Mouse (Mus musculus) hindbrain, embryonic 11.5 days (tissue): Measurements from ENCODE around the gene Cux1. TPM values are rescaled to one million over a fixed set of nuclear protein-coding genes. Genes with fewer than 3 reads are reported as not detected.

ENCODE experiments used
- ATAC-seq: fragments of 200-750 bp; cut with Nextera tagmentation; 2 replicates; pipeline ENCODE4 v1.8.0; 2017; ENCODE audit warnings: mild to moderate bottlenecking, moderate TSS enrichment, moderate library complexity; ENCODE audit not compliant: low FRiP score
- DNase-seq: peaks from one replicate; pipeline ENCODE4 v3.0.0-alpha.2; 2015; ENCODE audit warnings: low spot score
- H3K27ac ChIP-seq: fragments of 300-500 bp; sonication (generic); 2 replicates; pipeline ENCODE4 v1.5.1; 2014; ENCODE audit warnings: mild to moderate bottlenecking, low read depth, low read length
- H3K27me3 ChIP-seq: fragments of 300-500 bp; sonication (generic); 2 replicates; pipeline ENCODE4 v1.6.1; 2014; ENCODE audit warnings: mild to moderate bottlenecking, low read length, moderate library complexity, mixed read lengths; ENCODE audit not compliant: control insufficient read depth, insufficient read depth
- H3K36me3 ChIP-seq: fragments of 300-500 bp; sonication (generic); 2 replicates; pipeline ENCODE4 v1.6.1; 2014; ENCODE audit warnings: mild to moderate bottlenecking, low read length, moderate library complexity, mixed read lengths; ENCODE audit not compliant: control insufficient read depth, insufficient read depth
- H3K4me1 ChIP-seq: fragments of 300-500 bp; sonication (generic); replicated peaks from 2 replicates; pipeline ENCODE4 v1.6.1; 2014; ENCODE audit warnings: low read length, mixed read lengths; ENCODE audit not compliant: control insufficient read depth, insufficient read depth
- H3K4me2 ChIP-seq: fragments of 300-500 bp; sonication (generic); replicated peaks from 2 replicates; pipeline ENCODE4 v1.6.1; 2014; ENCODE audit warnings: mild to moderate bottlenecking, low read depth, low read length
- H3K4me3 ChIP-seq: fragments of 300-500 bp; sonication (generic); 2 replicates; pipeline ENCODE4 v1.5.1; 2014; ENCODE audit warnings: low read depth, low read length
- H3K9ac ChIP-seq: fragments of 300-500 bp; sonication (generic); 2 replicates; pipeline ENCODE4 v1.6.1; 2014; ENCODE audit warnings: low read depth, low read length
- H3K9me3 ChIP-seq: fragments of 300-500 bp; sonication (generic); 2 replicates; pipeline ENCODE4 v1.6.1; 2016; ENCODE audit warnings: low read length; ENCODE audit not compliant: control insufficient read depth
- WGBS: fragments of 180-500 bp; shearing (Covaris S2); extraction: QIAGEN DNeasy Blood & Tissue Kit; methylation state at CpG from one replicate; pipeline ENCODE4 v1.1.7; 2014; 5-methylcytosine and 5-hydroxymethylcytosine counted together
- polyA plus RNA-seq: library from polyadenylated mRNA; unstranded; fragments of >200 nt; fragmentation: Nextera tagmentation; extraction: Ambion mirVana; gene quantifications from 2 replicates; pipeline ENCODE4 v1.2.1, GENCODE M21; 2014

Cux1 gene
- polyA plus RNA-seq, 1 experiment from 2014 or later = 107 TPM

DNA sequence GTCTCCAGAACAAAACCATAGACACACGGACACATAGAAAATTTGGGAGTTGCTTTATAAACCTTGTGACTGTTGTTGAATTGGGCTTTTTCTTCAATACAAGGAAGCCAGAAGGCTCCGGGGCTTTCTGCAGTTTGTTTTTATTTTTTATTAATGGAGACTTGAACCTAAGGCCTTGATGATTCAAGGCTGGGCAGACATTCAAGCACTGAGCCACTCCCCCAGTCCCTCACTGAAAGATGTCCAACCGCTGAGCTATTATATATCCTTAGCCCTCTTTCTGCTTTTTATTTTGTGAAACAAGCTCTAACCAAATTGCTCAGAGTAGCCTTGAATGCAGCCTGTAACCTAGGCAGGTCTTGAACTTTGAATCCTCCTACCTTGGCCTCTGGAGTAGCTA is 195.0 kb downstream of the Cux1 start:
- no peak overlapping the region for H3K9ac ChIP-seq
- no peak for DNase-seq
- H3K27ac ChIP-seq = no peak overlapping the region
- no peaks in the 10 kb centered on the region for H3K4me1 ChIP-seq
- no peaks in the 10 kb centered on the region for H3K27me3 ChIP-seq
- no peak for ATAC-seq
- H3K9me3 ChIP-seq = no peaks in the 10 kb centered on the region
- H3K4me2 ChIP-seq = no peak overlapping the region
- no peak overlapping the region for H3K4me3 ChIP-seq
- 0 out of 2 replicates have a peak, but pooled peaks cover 2% of the 10 kb centered on the region for H3K36me3 ChIP-seq
- 93% methylated on average over 3 of the region's 3 CpGs for WGBS

DNA sequence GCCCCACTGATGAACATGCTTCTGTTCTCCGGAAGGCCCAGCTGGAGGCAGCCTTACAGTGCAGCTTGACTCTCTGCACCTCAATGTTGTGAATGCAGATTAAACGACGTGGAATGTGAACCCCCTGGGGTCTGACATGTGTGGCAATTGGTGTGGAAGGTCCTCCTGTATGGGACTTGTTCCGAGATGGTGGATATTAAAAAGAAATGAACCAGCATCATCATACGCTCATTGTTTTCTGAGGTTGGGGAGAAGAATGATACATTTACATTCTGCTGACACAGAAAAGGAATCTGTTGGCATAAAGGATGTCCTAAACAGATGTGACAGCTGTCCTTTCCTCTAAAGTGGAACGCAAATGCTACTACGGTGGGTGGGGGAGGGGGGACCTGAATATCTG is 203.9 kb downstream of the Cux1 start:
- Histone ChIP-seq H3K36me3 (no peaks in the 10 kb centered on the region), H3K9ac (no peak overlapping the region)
- WGBS = 61% methylated on average over 7 of the region's 7 CpGs

DNA sequence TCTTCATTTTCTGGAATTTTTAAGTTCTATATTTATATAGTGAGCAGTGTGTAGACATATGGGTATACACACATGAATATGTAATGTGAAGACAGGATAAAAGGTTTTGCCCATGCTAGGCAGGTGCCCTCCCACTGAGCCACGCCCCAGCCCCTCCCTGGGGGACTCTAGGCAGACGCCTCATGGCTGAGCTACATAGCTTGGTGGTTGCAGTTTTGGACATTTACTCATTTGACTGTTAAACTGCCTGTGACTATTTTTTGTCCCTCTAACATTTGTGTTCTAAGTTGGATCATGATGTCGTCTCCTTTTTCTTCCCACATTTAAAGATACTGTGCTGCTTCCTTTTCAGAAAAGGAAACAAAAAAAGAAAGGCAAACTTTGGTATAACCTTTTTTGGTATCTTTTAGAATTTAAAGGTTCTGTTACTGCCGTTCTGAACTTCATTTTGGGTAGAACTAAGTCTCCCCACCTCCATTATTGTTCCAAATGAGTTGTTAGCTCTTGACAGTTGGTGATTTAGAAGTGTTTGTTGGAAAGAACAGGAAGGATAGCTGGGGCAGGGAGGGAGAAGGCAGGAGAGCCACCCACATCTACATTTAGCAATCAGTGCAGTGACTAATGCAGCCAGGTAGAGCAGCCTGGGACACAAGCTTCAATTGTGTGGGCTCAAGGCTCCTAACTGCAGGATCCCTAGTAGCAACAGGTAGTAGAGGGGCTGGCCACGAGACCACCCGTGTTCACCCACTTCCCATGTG is 204.6 kb downstream of the Cux1 start:
- H3K27me3 ChIP-seq = no peaks in the 10 kb centered on the region
- no peak for DNase-seq

More for the DNA sequence above, 203.9 kb downstream of the Cux1 start:
- Histone ChIP-seq H3K9me3 (no peaks in the 10 kb centered on the region), H3K4me3 (no peak overlapping the region), H3K4me1 (no peaks in the 10 kb centered on the region), H3K27ac (no peak overlapping the region), H3K27me3 (no peaks in the 10 kb centered on the region), H3K4me2 (no peak overlapping the region)
- no peak for DNase-seq
- ATAC-seq = no peak

DNA sequence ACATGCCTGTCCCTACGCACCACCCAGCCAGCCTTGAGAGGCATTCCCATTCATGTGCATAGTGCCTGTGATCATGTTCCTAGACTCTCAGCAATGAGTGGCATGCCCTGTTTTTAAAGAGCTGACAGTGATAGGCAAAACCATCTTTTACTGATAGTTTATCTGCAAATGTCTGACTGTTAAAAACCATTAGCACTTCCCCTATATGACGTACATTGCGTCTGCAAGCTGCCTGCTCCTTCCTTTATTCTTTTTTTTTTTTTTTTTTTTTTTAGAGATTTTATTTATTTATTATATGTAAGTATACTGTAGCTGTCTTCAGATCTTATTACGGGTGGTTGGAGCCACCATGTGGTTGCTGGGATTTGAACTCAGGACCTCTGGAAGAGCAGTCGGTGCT is 205.3 kb downstream of the Cux1 start:
- no peak overlapping the region for H3K27ac ChIP-seq
- H3K9ac ChIP-seq = no peak overlapping the region
- DNase-seq (no peak), ATAC-seq (no peak)
- H3K9me3 ChIP-seq = no peaks in the 10 kb centered on the region
- no peaks in the 10 kb centered on the region for H3K27me3 ChIP-seq
- H3K4me1 ChIP-seq = no peaks in the 10 kb centered on the region
- 95% methylated on average over 5 of the region's 5 CpGs for WGBS
- H3K4me3 ChIP-seq = no peak overlapping the region
- H3K36me3 ChIP-seq = no peaks in the 10 kb centered on the region
- no peak overlapping the region for H3K4me2 ChIP-seq

More for the DNA sequence above, 204.6 kb downstream of the Cux1 start:
- H3K9me3 ChIP-seq = no peaks in the 10 kb centered on the region
- no peak overlapping the region for H3K4me2 ChIP-seq
- H3K4me1 ChIP-seq = no peaks in the 10 kb centered on the region
- H3K9ac ChIP-seq = no peak overlapping the region
- ATAC-seq = no peak
- H3K36me3 ChIP-seq = no peaks in the 10 kb centered on the region
- H3K27ac ChIP-seq = no peak overlapping the region
- H3K4me3 ChIP-seq = no peak overlapping the region
- 88% methylated on average over 6 of the region's 6 CpGs for WGBS

DNA sequence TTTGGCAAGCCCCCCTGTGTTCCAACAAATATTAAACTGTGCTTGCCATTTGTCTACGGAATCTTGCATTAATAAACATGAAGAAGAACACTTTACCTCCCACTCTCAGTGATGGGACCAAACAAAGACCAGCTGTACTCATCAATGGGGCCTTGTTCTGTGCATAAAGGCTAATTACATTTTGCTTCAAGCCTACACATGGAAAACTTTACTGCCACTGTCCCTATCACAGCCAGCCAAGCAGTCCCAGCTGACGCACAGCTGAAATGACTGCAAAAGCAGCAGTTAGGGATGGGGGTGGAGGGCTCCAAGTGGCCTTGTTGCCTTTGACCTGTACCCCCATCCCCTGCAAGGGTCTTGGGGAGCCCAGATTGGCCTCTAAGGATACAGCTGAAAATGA is 210.1 kb downstream of the Cux1 start:
- Histone ChIP-seq H3K9ac (no peak overlapping the region), H3K36me3 (no peaks in the 10 kb centered on the region), H3K4me2 (no peak overlapping the region), H3K4me3 (no peak overlapping the region), H3K4me1 (0 out of 2 replicates have a peak, but pooled peaks cover 3% of the 10 kb centered on the region), H3K9me3 (no peaks in the 10 kb centered on the region), H3K27ac (no peak overlapping the region), H3K27me3 (no peaks in the 10 kb centered on the region)
- ATAC-seq = no peak
- 72% methylated on average over 2 of the region's 2 CpGs for WGBS
- no peak for DNase-seq

DNA sequence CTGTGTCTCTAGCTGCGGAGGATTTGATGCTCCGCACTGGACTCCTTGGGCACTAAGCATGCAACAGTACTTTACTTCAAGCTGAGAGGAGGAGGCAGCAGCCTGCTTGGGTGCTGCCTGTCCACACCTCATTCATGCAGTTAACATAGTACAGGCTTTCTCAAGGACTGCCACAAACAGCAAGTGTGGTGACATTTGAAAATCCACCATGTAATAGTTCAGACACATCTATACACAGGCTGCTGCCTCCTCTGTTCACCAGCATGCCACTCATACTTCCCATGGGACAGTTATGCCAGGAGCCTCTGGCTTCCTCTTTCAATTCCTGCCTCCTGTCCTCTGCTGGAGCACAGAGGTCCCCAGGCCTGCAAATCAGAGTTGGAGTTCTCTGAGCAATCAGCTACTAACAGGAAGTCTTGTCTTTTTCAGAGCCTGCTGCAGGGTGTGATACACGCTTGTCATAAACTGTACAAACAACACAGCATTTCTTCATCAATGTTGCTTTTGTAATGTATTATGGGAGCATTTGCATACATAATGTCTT is 211.6 kb downstream of the Cux1 start:
- 93% methylated on average over 3 of the region's 3 CpGs for WGBS
- Histone ChIP-seq H3K9me3 (no peaks in the 10 kb centered on the region), H3K9ac (no peak overlapping the region), H3K4me1 (0 out of 2 replicates have a peak, but pooled peaks cover 3% of the 10 kb centered on the region), H3K4me3 (no peak overlapping the region), H3K4me2 (no peak overlapping the region), H3K36me3 (no peaks in the 10 kb centered on the region), H3K27ac (no peak overlapping the region), H3K27me3 (no peaks in the 10 kb centered on the region)
- ATAC-seq = no peak
- no peak for DNase-seq

DNA sequence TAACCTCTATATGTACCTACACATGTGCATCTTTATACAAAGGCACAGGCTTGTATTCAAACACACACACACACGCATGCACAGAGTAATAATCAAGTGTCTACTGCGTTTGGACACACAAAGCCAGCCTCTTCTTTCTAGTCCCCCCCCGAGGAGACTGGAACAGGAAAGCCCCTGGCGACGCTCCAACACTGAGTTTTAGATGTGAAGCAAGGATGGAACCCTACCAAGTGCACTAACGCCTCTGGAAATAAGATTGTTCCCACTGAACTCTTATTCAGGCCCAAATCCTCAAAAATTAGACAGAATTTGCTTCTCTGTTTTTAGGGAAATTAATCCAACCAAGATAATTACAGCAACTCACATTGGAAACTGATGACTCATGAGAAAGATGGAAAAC is 212.6 kb downstream of the Cux1 start:
- Histone ChIP-seq H3K9ac (no peak overlapping the region), H3K36me3 (no peaks in the 10 kb centered on the region), H3K4me1 (0 out of 2 replicates have a peak, but pooled peaks cover 3% of the 10 kb centered on the region), H3K4me3 (no peak overlapping the region), H3K27ac (no peak overlapping the region), H3K9me3 (no peaks in the 10 kb centered on the region), H3K27me3 (no peaks in the 10 kb centered on the region), H3K4me2 (no peak overlapping the region)
- WGBS = 89% methylated on average over 6 of the region's 6 CpGs
- DNase-seq (no peak), ATAC-seq (no peak)

DNA sequence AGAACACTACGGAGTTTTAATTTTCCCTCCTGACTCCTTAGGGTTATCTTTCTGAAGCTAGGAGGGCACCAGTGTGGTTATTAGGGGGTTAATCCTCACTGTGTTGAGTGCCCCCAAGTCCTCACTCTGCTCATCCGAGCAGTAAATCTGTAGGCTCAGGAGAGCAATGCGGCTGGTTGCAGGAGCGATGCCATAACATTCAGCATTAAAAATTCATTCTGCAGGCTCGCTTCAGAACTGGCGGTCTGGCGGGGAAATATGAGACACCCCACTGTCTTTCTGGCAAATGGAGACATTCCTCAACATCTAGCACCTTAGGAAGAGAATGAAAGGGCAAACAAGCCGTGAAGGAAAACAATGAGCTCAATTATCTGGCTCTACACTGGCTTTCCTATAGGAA is 214.2 kb downstream of the Cux1 start:
- DNase-seq (no peak), ATAC-seq (no peak)
- H3K27ac ChIP-seq = no peak overlapping the region
- no peak overlapping the region for H3K4me2 ChIP-seq
- no peaks in the 10 kb centered on the region for H3K27me3 ChIP-seq
- H3K9me3 ChIP-seq = no peaks in the 10 kb centered on the region
- no peak overlapping the region for H3K9ac ChIP-seq
- H3K4me1 ChIP-seq = 0 out of 2 replicates have a peak, but pooled peaks cover 3% of the 10 kb centered on the region
- 31% methylated on average over 8 of the region's 8 CpGs for WGBS
- H3K4me3 ChIP-seq = no peak overlapping the region
- no peaks in the 10 kb centered on the region for H3K36me3 ChIP-seq
